Mouse (Mus musculus) frontal cortex, postnatal 25 days (tissue): ENCODE data around the gene Odf2.

ENCODE experiments used
- DNase-seq, 2 experiments: peaks; one replicate each; pipeline ENCODE4 v3.0.0; 2022; ENCODE audit warnings: low spot score in 2 of 2

Odf2 gene

GRCm38 (mm10) chr2:29940073-29940472 is 51.1 kb downstream of the Odf2 start:
- no peak for DNase-seq

DNA sequence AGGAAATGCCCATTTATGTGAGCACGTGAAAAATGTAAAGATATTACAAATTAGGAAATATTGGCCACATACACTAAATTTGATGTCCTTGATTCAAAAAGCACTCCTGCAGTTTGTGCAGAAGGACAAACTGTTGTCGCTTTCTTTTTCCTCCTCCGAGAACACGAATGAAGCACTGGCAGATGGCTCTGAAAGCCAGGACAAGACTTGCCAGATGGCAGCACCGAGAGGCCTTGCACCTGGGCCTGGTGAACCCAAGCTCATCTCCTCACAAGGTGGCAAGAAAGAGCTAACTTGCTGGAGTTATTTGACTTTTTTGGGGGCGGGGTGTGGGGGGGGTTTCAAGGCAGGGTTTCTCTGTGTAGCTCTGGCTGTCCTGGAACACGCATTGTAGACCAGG is 51.8 kb downstream of the Odf2 start:
- no peak for DNase-seq

DNA sequence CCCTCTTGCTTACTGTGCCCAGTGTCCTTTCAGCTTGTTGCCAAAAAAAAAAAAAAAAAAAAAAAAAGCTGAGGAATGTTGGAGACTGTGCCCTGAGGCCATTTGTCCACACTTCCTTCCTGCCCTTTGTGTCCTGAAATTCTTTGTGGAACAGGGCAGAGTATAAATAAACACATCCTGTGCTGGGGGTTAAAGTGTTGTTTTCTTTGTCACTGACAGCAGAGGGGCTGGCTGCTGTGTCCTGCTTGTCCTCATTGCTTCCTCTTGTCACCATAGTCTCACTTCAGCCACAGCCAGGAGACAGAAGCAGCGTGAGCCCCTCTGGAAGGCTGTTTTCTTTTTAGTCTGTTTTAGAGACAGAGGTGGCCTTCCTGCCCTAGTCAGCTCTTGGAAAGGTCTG is 55.7 kb downstream of the Odf2 start:
- no peak for DNase-seq

DNA sequence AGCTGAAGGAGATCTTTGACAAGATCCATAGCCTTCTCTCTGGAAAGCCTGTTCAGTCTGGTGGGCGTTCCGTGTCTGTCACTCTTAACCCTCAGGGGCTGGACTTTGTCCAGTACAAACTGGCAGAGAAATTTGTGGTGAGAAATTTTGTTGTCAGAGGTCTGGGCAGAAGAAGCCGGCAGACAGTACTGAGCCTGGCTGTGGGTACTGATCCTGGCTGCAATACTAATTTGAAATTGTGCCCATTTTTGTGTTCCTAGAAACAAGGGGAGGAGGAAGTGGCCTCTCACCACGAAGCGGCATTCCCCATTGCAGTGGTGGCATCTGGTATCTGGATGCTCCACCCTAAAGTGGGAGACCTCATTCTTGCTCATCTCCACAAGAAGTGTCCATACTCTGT is 59.9 kb downstream of the Odf2 start:
- DNase-seq, result no peak

- no peak for DNase-seq
Measured at GRCm38 (mm10) chr2:29961246-29961645, 72.2 kb downstream of the Odf2 start.

GRCm38 (mm10) chr2:29964354-29965249 is 75.6 kb downstream of the Odf2 start:
- DNase-seq, result no peak

DNA sequence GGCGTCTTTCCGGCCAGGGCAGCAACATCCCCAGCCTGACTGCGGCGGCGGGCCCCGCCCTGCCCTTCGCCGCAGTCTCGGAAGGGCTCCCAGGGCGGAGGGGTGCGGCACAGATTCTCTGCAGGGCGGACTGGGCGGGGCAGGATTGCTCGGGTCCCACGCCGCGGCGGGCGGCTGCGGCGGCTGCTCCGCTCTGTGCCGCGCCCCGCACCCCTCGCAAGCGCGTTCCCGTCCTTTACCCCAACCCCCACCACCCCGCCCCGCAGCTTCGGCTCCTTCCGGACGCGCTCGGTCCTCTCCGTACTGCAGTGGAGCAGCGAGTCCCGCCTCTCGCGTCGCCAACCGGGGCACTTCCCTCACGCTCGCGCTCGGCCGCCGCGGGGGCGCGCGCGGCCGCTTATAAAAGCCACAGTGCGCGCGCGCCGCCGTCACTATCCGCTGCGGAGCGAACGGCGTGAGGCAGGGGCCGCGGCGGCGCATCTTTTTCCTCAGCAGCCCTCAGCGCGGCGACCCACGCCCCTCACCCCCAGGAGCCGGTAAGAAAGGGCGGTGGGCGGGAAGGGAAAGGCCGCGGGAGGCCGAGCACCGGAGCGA is 76.3 kb downstream of the Odf2 start, which contains the start of gene Sptan1:
Sptan1 (plus strand) TSS at position 311 of the 594 bp plus-strand sequence.
- DNase-seq, result peak; percentile 90 to 95

- DNase-seq, result peak; percentile 32 to 39
Measured at GRCm38 (mm10) chr2:29965906-29966305, 76.9 kb downstream of the Odf2 start.

DNA sequence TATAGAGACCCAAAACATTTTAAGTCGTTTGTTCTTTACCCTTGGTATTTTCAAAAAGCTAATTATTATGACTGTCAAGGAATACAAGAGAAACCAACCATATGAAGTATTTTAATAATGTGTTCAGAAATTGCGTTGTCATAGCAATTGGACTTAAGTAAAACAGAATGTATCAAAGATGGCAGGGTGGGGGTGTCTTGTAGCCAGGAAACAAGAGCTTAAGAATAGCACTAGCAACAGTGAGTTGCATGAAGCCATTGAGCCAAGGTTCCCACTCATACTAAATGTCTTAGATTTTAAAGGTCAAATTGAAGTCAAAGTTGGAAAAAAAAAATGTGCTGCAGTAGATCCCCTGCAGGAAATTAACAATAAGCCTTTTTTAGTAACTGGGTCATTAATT is 77.8 kb downstream of the Odf2 start:
- no peak for DNase-seq

GRCm38 (mm10) chr2:29967768-29968167 is 78.7 kb downstream of the Odf2 start:
- DNase-seq, result no peak

DNA sequence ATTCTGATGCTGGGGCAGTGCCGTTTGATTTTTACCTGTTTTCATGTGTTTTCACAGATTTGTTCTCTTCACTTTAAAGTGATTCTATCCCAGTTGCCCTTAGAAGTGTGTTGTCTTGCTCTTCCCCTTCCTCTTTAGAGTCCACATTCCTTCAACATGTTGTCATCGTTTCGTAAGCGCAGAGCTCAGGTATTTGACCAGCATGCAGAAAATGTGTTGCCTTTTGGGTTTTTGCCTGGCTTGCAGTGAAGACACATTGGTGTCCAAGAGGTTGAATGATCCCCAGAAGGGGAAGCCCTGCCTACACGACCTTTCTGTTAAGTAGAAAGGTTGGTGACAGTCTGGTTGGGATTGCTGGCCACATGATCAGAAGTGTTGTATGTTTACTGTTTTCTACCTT is 79.6 kb downstream of the Odf2 start:
- no peak for DNase-seq

DNA sequence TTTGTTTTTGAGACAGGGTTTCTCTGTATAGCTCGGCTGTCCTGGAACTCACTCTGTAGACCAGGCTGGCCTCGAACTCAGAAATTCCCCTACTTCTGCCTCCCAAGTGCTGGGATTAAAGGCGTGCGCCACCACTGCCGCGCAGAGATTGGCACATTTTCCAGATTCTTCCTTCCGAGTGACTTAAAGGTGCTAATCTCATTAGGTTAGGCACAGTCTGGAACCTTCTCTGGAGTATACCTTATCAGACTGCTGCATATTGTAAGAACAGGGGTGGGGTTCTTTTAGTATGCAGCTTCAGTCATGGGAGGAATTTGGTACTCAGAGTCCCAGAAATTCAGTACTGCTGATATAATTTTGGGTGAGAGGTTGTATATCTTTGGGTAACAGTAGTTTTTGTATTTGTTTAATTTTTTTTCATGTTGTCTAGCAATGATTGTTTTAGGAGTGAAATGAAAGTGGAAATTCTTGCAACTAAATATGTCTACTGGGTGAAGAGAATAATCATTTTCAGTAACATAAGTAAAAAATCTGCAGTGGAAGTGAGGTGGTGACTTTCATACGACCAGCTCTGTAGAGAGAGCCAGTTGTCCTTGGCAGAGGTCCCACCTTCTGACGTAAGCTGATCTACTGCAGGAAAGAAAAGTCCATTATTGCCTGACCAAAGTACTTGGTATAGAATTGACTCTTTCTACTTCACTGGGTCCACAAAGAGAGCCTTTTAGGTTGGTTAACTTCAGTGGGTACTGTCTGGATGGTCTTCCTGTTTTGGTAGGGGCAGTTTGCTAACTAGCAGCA is 83.0 kb downstream of the Odf2 start:
- DNase-seq, result no peak

DNA sequence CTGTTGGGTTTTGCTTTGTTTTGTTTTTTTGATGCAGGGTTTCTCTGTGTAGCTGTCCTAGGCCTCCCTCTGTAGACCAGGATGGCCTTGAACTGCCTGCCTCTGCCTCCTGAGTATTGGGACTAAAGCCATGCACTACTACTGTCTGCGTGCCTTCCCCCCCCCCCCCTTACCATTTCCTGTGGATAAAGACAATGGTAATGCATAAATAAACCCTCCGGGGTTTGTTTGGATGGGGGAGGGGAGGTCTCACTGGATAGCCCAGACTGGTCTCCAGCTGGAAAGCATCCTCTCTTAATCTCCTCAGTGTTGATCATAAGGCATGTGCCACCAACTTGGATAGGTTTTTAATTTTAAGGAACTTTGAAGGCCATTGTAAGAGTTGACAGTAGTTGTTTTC is 84.5 kb downstream of the Odf2 start:
- no peak for DNase-seq

DNA sequence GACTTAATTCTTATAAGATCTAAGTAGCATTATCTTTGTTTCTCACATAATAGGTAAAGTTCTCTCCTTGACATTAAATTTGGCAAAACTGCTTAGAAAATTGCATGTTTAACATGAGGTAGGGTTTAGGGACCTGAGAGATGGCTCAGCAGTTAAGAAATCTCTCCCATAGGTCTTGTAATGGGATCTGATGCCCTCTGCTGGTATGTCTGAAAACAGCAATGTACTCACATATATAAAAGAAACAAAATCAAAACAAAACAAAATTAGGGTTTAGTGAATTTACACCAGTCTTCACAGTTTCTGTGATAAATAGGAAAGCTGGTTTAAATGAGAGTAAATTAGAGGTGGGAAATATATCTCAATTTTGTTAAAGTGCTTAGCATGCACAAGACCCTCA is 88.3 kb downstream of the Odf2 start:
- no peak for DNase-seq

GRCm38 (mm10) chr2:29980661-29981060 is 91.6 kb downstream of the Odf2 start:
- no peak for DNase-seq
